Mouse (Mus musculus): Measurements from ENCODE around the gene Lhx5. TPM values are rescaled to one million over a fixed set of nuclear protein-coding genes. Genes with fewer than 3 reads are reported as not detected.

The Lhx5 gene
- polyA plus RNA-seq, 1 experiment from 2014 or later: 7.0 TPM

- ATAC-seq (replicated peaks): no peak
- Histone ChIP-seq H3K4me1 (no peaks in the 10 kb centered on the region), H3K27me3 (no peaks in the 10 kb centered on the region), H3K36me3 (no peaks in the 10 kb centered on the region), H3K4me2 (replicated peaks) (no peak within 1 kb of the TSS), H3K27ac (replicated peaks) (no peak within 1 kb of the TSS), H3K9me3 (no peaks in the 10 kb centered on the region), H3K9ac (replicated peaks) (no peak within 1 kb of the TSS), H3K4me3 (no peak within 1 kb of the TSS)
- 81% methylated on average over 8 of the region's 8 CpGs for WGBS
Observed at GRCm38 (mm10) chr5:120472770-120473169, 41.3 kb downstream of the Lhx5 start, which contains the start of gene Sdsl. Sdsl (minus strand) TSS chr5:120472810.

GRCm38 (mm10) chr5:120473361-120473760 is 41.9 kb downstream of the Lhx5 start:
- Histone ChIP-seq H3K4me2 (replicated peaks) (no peak overlapping the region), H3K27me3 (no peaks in the 10 kb centered on the region), H3K4me3 (no peak overlapping the region), H3K9ac (replicated peaks) (no peak overlapping the region), H3K27ac (replicated peaks) (no peak overlapping the region), H3K9me3 (no peaks in the 10 kb centered on the region), H3K4me1 (no peaks in the 10 kb centered on the region), H3K36me3 (no peaks in the 10 kb centered on the region)
- 98% methylated on average over 2 of the region's 2 CpGs for WGBS
- no peak for ATAC-seq (replicated peaks)

GRCm38 (mm10) chr5:120475861-120476260 is 44.4 kb downstream of the Lhx5 start:
- WGBS: 47% methylated on average over 8 of the region's 8 CpGs
- no peak overlapping the region for H3K27ac ChIP-seq (replicated peaks)
- no peaks in the 10 kb centered on the region for H3K9me3 ChIP-seq
- H3K9ac ChIP-seq (replicated peaks): no peak overlapping the region
- no peaks in the 10 kb centered on the region for H3K4me1 ChIP-seq
- no peaks in the 10 kb centered on the region for H3K36me3 ChIP-seq
- ATAC-seq (replicated peaks): no peak
- H3K4me2 ChIP-seq (replicated peaks): no peak overlapping the region
- no peak overlapping the region for H3K4me3 ChIP-seq
- no peaks in the 10 kb centered on the region for H3K27me3 ChIP-seq

- Histone ChIP-seq H3K27me3 (no peaks in the 10 kb centered on the region), H3K4me3 (no peak within 1 kb of the TSS), H3K9me3 (no peaks in the 10 kb centered on the region), H3K36me3 (no peaks in the 10 kb centered on the region), H3K27ac (replicated peaks) (no peak within 1 kb of the TSS), H3K4me1 (no peaks in the 10 kb centered on the region), H3K4me2 (replicated peaks) (no peak within 1 kb of the TSS), H3K9ac (replicated peaks) (no peak within 1 kb of the TSS)
- WGBS: 12% methylated on average over 13 of the region's 13 CpGs
- ATAC-seq (replicated peaks): no peak
Observed at GRCm38 (mm10) chr5:120476296-120476695, 44.8 kb downstream of the Lhx5 start, which contains the start of gene Sds. Sds (plus strand) TSS chr5:120476526.

- WGBS: 91% methylated on average over 5 of the region's 5 CpGs
Observed at GRCm38 (mm10) chr5:120477993-120478392, 46.5 kb downstream of the Lhx5 start.

GRCm38 (mm10) chr5:120479538-120479937 is 48.0 kb downstream of the Lhx5 start:
- H3K27me3 ChIP-seq: no peaks in the 10 kb centered on the region

More at GRCm38 (mm10) chr5:120477993-120478392, 46.5 kb downstream of the Lhx5 start:
- no peaks in the 10 kb centered on the region for H3K27me3 ChIP-seq
- H3K4me2 ChIP-seq (replicated peaks): no peak overlapping the region
- no peaks in the 10 kb centered on the region for H3K9me3 ChIP-seq
- no peaks in the 10 kb centered on the region for H3K4me1 ChIP-seq
- H3K36me3 ChIP-seq: no peaks in the 10 kb centered on the region
- H3K4me3 ChIP-seq: no peak overlapping the region
- ATAC-seq (replicated peaks): no peak
- H3K9ac ChIP-seq (replicated peaks): no peak overlapping the region
- no peak overlapping the region for H3K27ac ChIP-seq (replicated peaks)

GRCm38 (mm10) chr5:120481205-120481604 is 49.7 kb downstream of the Lhx5 start:
- Histone ChIP-seq H3K4me2 (replicated peaks) (no peak overlapping the region), H3K27me3 (no peaks in the 10 kb centered on the region), H3K4me1 (no peaks in the 10 kb centered on the region), H3K4me3 (no peak overlapping the region), H3K27ac (replicated peaks) (no peak overlapping the region), H3K9ac (replicated peaks) (no peak overlapping the region), H3K9me3 (no peaks in the 10 kb centered on the region), H3K36me3 (peaks cover 1% of the 10 kb centered on the region; the same call in 1 of the 2 replicates)
- ATAC-seq (replicated peaks): no peak
- WGBS: 79% methylated on average over 9 of the region's 9 CpGs

More at GRCm38 (mm10) chr5:120479538-120479937, 48.0 kb downstream of the Lhx5 start:
- Histone ChIP-seq H3K4me1 (no peaks in the 10 kb centered on the region), H3K4me3 (no peak overlapping the region), H3K9me3 (no peaks in the 10 kb centered on the region), H3K4me2 (replicated peaks) (no peak overlapping the region), H3K9ac (replicated peaks) (no peak overlapping the region), H3K27ac (replicated peaks) (no peak overlapping the region), H3K36me3 (no peaks in the 10 kb centered on the region)
- WGBS: 69% methylated on average over 4 of the region's 4 CpGs
- ATAC-seq (replicated peaks): no peak

- H3K36me3 ChIP-seq: peaks cover 13% of the 10 kb centered on the region
- no peaks in the 10 kb centered on the region for H3K27me3 ChIP-seq
- no peak overlapping the region for H3K4me2 ChIP-seq (replicated peaks)
- no peak overlapping the region for H3K4me3 ChIP-seq
- no peak overlapping the region for H3K9ac ChIP-seq (replicated peaks)
- WGBS: 84% methylated on average over 19 of the region's 19 CpGs
- no peak for ATAC-seq (replicated peaks)
- no peak overlapping the region for H3K27ac ChIP-seq (replicated peaks)
- no peaks in the 10 kb centered on the region for H3K4me1 ChIP-seq
- no peaks in the 10 kb centered on the region for H3K9me3 ChIP-seq
Observed at GRCm38 (mm10) chr5:120483399-120483798, 51.9 kb downstream of the Lhx5 start.

GRCm38 (mm10) chr5:120487844-120488243 is 56.3 kb downstream of the Lhx5 start:
- H3K9me3 ChIP-seq: no peaks in the 10 kb centered on the region
- no peak overlapping the region for H3K4me3 ChIP-seq
- 91% methylated on average over 8 of the region's 8 CpGs for WGBS
- H3K27ac ChIP-seq (replicated peaks): no peak overlapping the region
- peaks cover 9% of the 10 kb centered on the region for H3K4me1 ChIP-seq
- H3K36me3 ChIP-seq: peaks cover 16% of the 10 kb centered on the region
- H3K27me3 ChIP-seq: no peaks in the 10 kb centered on the region
- ATAC-seq (replicated peaks): no peak
- H3K9ac ChIP-seq (replicated peaks): no peak overlapping the region
- no peak overlapping the region for H3K4me2 ChIP-seq (replicated peaks)

- no peak overlapping the region for H3K4me3 ChIP-seq
- ATAC-seq (replicated peaks): peak; percentile 70
- no peaks in the 10 kb centered on the region for H3K27me3 ChIP-seq
- H3K27ac ChIP-seq (replicated peaks): peak overlapping the region; percentile 36; the same call in 1 of the 2 replicates
- H3K4me1 ChIP-seq: peaks cover 14% of the 10 kb centered on the region
- no peak overlapping the region for H3K4me2 ChIP-seq (replicated peaks)
- WGBS: 61% methylated on average over 8 of the region's 8 CpGs
- no peak overlapping the region for H3K9ac ChIP-seq (replicated peaks)
- peaks cover 24% of the 10 kb centered on the region for H3K36me3 ChIP-seq
- no peaks in the 10 kb centered on the region for H3K9me3 ChIP-seq
Observed at GRCm38 (mm10) chr5:120490679-120491192, 59.2 kb downstream of the Lhx5 start.

Other genes starting within 250 kb of the Lhx5 start
- gene Sdsl, start 41.1 kb downstream of the Lhx5 start, polyA plus RNA-seq (2015; fragmentation: Nextera tagmentation; extraction: Ambion mirVana): 2.3 and 2.6 TPM in 2 replicates
- not detected in 2 replicates for gene Sds, start 44.8 kb downstream of the Lhx5 start, polyA plus RNA-seq (2015; fragmentation: Nextera tagmentation; extraction: Ambion mirVana)
- gene Plbd2, start 71.9 kb downstream of the Lhx5 start, polyA plus RNA-seq (2015; fragmentation: Nextera tagmentation; extraction: Ambion mirVana): 24.0 and 25.6 TPM in 2 replicates
- gene Slc8b1, start 79.5 kb downstream of the Lhx5 start, polyA plus RNA-seq (2015; fragmentation: Nextera tagmentation; extraction: Ambion mirVana): 2.2 and 2.4 TPM in 2 replicates
- 17.4 and 19.9 TPM in 2 replicates for gene Tpcn1, start 157.0 kb downstream of the Lhx5 start, polyA plus RNA-seq (2015; fragmentation: Nextera tagmentation; extraction: Ambion mirVana)
- gene Iqcd, start 157.3 kb downstream of the Lhx5 start, polyA plus RNA-seq (2015; fragmentation: Nextera tagmentation; extraction: Ambion mirVana): 1.5 and 2.1 TPM in 2 replicates
- 22.4 and 23.0 TPM in 2 replicates for gene Rita1, start 180.9 kb downstream of the Lhx5 start, polyA plus RNA-seq (2015; fragmentation: Nextera tagmentation; extraction: Ambion mirVana)
- gene Ddx54, start 181.0 kb downstream of the Lhx5 start, polyA plus RNA-seq (2015; fragmentation: Nextera tagmentation; extraction: Ambion mirVana): 46.9 and 49.0 TPM in 2 replicates
- gene Cfap73, start 202.5 kb downstream of the Lhx5 start, polyA plus RNA-seq (2015; fragmentation: Nextera tagmentation; extraction: Ambion mirVana): 0.47 and 1.2 TPM in 2 replicates
- gene Rasal1, start 217.1 kb downstream of the Lhx5 start, polyA plus RNA-seq (2015; fragmentation: Nextera tagmentation; extraction: Ambion mirVana): 2.7 and 4.2 TPM in 2 replicates